Mouse (Mus musculus) ovary, adult 18-20 months (tissue): ENCODE data around the gene Tmem192.

ENCODE experiments used
- DNase-seq: peaks from one replicate; pipeline ENCODE4 v3.0.0; 2022; ENCODE audit warnings: low spot score, mixed read lengths

Tmem192 gene

DNA sequence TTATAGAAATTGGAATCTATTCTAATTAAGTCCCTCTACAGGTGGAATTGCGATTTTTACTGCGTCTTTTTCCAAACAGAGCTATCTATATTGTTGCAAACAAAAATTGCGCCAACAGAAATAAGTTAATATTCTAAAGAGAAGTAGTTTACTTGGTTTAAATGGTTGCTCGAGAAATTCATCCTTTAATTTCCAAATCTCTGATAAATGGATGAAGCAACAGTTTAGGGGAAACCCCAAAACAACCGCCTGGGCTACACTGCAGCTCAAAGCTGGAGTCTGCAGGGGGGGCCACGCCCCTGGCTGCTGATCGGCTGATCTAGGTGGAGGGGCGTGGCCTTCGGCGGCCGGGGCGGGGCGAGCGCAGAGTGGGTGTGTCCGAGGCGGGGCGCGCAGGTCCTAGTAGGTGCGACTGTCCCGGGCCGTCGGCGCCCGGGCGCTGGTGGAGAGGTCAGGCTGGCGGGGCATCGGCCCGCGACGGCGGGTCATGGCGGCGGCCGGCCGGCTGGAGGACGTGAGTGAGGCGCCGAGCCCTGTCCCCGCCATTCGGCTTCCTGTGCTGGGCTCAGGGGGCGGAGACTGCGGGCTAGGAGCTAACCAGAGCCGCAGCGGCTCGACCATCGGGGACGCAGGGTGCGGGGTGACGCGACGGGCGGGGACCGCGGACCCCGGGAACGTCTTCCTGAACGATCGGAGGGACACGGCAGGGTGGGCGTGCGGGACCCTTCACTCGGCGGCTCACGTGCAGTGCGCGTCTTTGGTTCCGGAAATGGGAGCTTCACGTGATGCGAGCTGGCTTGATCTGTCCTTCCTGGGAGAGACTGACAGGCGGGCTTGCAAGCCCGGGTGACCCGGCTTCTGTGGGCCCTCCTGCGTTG is at the start of gene Tmem192:
Gene Tmem192 (plus strand): TSS at position 366 of the 878 bp plus-strand sequence.
- peak; percentile 90 for DNase-seq

DNA sequence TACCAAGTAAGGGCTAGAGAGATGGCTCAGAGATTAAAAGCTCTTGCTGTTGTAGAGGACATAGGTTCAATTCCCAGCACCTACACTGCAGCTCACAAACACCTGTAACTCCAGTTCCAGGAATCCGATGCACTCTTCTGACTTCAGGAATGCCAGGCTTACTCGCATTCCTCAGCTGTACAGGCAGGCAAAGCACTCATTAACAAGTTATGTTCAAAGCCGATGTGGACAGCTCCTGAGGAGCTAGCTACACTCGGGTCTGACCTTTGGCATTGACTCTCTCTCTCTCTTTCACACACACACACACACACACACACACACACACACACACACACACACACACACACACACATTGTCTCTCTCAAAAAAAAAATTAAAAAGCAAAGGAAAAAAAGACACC is 48.3 kb upstream of the Tmem192 start:
- DNase-seq: no peak

DNA sequence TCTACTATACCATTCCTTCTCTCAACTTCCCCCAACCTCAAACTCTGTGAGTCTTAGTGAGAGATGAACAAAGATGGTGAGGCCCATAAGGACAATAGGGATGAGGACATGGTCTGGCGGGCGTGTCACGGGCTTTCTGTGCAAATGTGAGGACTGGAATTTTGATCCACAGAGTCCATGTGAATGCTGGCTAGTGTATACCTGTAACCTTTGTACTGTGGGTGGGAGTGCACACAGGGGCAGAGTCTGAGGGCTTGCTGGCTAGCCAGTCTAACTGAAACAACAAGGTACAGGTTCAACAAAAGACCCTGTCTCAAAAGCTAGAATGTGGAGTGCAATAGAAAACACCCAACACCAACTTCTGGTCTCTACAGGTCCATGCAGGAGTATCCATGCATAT is 46.3 kb upstream of the Tmem192 start:
- no peak for DNase-seq

DNA sequence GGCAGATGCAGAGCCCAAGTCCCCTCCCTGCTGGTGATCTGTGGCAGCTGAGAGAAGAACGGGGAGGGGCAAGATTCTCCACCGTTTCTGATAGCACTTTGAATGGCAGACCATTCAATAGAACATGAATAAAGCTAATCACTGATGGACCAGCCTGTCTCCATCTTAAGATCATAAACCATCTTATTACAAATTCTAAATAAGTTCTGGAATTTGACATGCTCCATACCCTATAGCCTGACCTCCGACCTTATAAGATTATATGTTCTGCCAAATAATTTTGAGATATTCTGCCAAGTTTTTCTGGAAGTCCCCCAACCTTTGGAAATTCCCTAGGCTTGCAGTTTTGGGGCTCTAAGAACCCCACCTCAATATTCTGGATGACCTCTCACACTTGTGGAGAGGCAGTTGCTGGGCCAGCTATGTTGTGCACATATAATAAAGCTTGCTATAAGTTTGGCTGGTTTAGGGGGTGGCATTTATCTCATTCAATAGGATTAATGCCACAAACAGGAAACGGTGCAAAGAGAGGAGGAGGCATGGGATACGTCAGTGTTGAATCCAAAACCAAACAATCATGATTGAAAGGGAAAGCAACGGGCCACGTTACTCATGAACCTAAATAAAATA is 45.3 kb upstream of the Tmem192 start:
- DNase-seq: no peak

DNA sequence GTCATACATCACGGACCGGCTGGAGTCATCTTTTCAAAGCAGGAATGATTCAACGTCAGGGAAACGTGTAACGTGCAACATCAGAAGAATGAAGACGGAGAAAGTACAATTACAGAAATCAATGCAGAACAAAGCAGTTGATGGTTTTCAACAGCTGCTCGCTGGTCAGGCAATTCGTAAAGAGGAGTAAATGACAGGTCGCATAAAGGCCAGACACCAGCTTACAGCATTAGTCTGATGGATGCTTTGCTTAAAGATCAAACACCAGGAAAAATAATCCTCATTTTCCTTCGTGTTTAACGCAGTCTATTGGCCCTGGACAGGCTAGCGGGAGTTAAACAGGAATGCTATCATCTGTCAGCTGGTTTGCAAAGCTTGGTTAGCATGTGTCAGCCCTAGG is 44.8 kb upstream of the Tmem192 start:
- DNase-seq: no peak

DNA sequence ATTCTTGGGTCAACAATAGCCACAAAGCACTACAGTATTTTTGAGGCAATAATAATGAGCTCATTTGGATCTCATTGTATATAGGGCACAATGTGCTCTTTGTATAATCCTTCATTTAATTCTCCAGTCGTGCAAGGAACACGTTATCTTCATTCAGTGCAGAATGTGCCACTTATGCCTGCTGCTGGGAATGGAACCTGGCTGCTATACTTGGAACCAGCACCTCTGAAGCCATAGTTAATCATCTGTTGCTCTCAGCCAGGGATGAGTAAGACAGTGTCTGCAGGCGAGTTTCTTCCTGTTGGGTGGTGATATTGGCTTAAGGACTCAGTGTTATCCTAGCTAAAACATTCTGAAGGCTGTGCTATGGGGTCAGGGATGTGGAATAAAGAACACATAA is 43.2 kb upstream of the Tmem192 start:
- no peak for DNase-seq

DNA sequence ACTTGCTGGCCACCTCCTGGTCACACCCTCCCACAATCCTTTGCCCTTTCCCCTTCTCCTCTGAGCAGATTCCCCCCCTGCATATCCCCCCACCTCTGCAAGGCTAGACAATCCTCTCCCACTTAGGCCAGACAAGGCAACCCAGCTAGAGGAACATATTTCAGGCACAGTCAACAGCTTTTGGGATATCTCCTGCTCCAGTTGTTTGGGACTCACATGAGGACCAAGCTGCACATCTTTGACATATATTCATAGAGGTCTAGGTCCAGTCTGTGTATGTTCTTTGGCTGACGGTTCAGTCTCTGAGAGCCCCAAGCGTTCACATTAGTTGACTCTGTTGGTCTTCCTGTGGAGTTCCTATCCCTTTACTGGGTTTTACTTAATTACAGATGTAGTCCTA is 37.0 kb upstream of the Tmem192 start:
- DNase-seq: no peak

DNA sequence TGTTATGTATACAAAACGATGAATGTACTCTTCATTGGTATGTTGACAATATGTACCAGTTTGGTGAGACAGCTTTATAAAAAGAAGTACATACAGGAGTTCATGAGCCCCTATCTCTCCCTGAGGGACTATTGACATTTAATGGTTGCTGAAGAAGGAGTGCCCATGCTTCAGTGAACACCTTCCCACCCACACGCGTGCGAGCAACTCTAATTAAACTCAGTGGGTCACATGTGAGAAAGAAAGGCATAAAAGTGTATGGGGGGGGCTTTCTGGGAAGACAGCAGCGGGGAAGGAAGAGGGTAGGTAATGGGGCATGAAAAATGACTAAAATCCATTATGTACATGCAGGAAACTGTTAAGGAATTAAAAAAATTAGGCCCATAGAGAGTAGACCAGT is 30.2 kb upstream of the Tmem192 start:
- no peak for DNase-seq

DNA sequence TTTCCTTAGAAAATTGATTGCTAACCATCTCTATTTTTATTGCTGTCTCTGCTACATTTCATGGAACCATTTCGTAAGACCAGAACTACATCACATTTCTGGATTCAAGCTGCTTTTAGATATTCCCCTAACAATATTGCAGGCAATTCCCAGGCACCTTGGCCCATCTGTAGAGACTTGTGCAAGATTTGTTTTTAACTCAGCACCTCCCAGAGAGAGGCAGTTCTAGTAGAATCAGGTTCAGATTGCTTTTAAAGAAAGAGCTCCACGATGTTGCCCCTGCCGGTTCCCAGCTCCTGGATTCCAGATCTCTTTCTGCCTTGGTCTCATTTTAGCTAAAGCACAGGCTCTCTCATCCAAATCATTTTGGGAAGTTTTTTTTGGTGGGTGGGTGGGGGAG is 23.7 kb upstream of the Tmem192 start:
- DNase-seq: no peak

DNA sequence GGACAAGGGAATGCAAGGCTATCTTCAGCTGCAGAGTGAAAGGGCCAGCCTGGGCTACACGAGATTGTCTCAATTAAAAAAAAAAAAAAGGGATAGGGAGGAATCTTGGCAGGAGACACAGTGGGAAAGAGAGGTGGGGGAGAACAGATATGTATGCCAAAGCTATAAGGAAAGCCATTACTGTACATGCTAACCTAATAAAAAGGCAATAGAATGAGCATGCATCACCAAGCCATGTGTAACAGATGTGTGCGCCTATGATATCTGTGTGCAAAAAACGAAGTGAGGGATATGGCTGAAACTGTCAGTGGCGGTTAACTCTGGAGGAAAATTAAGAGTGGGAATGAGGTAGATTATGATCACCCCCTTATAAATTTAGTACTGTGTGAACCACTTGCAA is 21.2 kb upstream of the Tmem192 start:
- no peak for DNase-seq

DNA sequence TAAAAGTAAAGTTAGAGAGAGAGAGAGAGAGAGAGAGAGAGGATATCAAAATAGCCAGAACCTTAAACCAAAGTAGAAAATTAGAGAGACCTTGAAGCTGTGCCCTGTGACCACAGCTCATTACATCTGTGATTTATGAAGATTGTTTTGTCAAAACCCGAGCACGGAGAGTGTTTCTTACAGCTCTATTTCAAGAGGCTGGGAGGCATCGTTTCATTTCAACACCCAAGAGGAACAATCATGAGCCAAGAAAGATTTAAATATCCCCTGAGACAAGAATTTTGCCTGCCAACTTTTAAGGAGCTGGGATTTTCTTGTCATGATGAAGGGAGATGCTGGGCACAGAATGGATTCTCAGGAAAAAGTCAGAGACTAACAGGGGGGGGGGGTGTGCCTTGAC is 20.6 kb upstream of the Tmem192 start:
- no peak for DNase-seq

DNA sequence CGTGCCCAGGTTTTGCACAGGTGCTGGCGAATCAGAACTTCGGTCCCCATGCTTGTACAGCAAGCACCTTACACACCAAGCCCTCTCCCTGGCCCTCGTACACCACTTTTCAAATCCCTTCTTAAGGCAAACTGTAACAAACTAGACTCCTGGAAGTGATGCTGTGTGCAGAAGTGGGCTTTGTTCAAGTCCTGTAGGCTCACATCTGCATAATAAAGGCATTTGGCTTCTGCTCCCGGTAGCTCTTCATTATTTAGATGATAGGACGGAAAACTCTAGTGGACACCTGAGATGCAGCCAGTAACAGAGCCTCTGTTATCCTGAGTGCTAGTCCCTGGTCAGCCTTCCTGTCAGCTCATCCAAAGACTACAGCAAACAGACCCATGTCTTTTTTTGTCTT is 18.0 kb upstream of the Tmem192 start:
- no peak for DNase-seq

DNA sequence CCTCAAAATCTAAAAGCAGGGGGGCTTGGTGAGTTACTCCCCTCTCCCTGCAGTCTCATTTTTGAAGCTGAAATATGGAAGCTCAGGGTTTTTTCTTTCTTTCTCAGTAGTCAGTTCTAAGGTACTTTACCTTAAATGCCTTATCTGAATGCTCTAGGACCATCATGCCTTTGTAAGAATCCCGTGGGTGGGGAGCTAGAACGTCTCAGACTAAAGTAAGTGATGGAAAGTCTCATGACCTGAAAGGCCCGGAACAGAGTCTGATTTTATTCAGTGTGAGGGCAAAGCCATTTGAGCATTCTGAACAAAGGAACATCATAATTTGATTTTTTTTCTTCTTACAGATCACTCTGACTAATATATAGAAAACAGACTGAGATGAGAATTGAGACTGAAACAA is 12.0 kb upstream of the Tmem192 start:
- DNase-seq: no peak

DNA sequence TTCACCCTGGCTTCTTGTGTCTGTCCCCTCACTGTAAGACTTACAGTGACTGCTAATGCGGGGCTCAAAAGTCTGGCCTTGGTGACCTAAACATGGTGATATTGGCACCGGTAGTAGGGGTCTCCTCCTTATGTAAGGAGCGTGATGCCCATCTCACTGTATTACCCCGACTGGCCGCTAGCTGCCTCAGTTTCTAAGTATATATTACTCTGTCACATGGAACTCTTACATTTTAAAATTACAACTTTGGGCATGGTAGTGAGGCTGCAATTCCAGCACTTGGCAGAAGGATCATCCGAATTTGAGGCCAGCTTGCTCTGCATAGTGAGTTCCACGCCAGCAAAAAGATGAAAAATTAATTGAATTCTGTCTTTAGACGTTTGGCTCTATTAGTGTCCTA is 6.0 kb upstream of the Tmem192 start:
- DNase-seq: no peak

DNA sequence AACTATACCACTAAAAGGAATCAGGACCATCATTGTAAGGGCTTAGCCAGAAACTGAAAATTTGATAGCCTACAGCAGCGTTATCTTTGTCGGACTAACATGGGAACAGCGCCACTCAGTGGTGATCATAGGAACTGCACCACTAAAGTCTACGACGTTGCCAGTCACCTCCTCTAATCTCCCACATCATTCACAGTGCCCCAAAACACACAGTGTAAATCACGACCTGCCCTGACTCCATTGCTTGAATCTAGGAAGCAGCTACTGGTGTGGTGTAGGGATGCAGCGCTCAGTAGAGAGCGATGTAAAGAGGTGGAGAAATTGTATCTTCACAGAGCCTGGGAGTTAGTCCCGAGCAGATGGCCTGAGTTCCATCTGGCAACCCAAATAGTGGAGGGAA is 5.5 kb upstream of the Tmem192 start:
- DNase-seq: peak; percentile 37

DNA sequence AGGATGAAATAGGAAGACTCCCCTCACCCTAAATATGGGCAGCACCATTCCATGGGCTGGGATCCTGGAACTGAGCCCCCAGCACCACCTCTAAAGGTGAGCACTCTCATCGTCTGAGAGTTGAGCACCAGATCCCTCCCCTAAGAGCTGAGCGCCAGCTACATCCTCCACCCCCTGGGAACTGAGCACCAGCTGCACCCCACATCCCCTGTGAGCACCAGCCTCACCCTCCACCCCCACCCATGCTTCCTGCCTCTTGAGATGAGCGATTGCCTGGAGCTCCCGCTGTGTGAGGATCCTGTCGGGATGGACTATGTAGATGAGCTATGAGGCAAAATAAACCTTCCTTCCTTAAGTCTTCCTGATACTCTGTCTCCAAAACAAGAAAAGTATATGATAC is 4.0 kb upstream of the Tmem192 start:
- no peak for DNase-seq

DNA sequence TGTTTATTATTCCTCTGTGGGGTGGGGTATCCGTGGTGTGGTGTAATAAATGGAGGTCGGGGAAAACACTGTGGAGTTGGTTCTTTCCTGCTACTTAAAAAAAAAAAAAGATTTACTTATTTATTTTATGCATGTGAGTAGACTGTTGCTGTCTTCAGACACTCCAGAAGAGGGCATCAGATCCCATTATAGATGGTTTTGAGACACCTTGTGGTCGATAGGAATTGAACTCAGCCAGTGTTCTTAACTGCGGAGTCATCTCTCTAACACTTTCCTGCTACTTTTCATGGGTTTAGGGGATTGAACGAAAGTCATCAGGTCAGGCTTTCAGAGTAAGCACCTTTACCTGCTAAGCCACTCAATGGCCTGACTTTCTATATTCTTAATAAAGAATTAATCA is 2.2 kb upstream of the Tmem192 start:
- DNase-seq: no peak

DNA sequence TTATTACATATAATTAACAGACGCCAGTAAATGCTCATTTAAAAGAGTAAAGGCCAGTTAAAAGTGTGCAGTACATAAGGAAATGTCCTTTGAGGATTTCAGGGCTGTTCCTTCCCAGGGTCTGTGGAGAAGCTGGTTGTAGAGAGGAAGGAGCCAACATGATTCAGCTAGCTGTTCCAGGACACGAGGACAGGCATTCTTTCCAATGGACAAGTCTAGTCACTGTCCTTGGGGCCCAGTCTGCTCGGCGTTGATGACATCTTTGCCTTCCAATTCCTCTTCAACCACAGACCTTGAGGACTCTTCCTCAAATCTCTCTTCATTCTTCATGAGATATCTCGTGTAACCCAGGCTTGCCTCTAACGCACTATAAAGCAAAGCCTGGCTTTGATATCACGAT is 1.4 kb upstream of the Tmem192 start:
- peak; percentile 27 for DNase-seq

DNA sequence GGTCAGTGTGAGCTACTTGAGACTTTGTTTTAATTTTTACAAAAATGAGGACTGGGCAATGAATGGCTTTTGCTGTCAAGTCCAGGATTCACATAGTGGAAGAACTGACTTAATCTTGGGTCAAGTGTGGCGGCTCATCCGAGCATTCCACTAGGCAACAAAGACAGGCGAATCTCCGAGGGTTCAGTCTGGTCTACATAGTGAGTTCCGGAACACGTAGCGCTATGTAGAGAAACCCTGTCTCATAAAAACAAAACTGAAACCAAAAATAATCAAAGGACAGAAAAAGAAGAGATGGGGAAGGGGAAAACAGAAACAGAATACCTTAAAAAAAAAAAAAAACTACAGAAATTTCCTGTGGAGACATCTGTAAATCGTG is 555 bp upstream of the Tmem192 start:
- no peak for DNase-seq

DNA sequence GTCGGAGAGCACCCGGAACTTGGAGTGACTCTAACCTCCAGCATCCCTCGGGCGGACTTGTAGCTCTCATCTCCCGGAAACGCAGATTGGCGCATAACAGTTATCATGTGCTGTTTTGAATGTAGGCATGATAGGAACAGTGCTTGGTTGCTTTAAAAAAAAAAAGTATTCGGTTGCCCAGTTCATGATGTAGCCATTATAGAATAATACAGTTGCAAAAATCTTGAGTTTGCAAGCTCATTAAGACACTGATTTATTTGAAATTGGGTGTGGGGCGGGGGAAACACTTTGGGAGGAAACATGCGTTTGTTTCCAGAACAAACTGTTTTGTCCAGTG is 681 bp downstream of the Tmem192 start:
- DNase-seq: no peak

DNA sequence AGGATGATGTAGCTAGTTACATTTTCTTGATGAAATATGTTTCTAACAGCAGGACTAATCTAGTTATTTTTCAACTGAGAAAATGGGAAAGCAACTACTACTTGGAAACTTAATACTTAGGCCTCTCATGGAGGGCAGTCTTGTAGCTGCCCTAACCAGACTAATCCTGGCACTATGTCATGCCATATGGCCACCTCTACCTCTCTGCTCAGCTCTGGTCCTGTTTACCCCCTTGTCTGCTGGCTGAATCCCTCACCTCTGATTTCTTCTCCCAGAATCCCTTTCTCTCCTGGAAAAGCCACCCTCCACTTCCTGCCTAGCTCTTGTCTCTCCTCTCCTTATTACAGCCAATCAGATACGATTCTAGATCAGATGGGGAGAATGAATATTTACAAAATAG is 1.4 kb downstream of the Tmem192 start:
- no peak for DNase-seq

DNA sequence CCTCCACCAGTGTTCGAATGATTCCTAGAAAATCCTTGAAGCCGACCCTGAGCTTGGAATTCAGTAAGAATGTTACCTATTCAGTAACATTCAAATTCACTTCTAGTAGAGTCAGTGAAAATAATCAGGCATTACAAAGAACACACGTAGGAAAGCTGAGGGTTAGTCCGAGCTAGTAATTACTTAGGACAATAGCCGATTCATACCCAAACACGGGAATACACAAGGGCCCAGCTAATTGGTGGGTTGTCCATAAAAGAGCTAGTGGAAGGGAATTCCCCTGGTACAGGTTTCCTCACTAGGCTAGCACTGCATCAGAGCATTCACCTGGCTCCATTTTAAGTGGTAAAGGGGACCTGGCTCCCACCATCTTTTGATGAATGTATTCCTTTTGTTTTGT is 5.1 kb downstream of the Tmem192 start:
- DNase-seq: no peak

DNA sequence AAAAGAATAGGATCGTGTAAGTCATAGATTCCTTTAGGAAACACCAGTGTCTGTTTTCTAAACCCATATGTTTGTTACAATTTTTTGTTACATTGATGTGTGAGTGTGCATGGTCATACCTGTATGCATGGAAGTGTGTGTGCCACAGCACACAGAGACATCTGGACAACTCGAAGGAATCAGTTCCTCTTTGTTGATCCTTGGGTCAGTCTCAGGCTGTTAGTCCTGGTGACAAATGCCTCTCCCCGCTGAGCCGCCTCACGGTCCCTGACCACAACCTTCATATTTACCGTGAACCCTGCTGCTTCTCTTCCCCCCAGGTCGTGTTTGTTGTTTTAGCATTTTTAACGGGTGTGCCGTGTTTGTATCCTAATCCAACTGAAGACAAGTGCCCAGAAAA is 12.0 kb downstream of the Tmem192 start:
- DNase-seq: no peak

DNA sequence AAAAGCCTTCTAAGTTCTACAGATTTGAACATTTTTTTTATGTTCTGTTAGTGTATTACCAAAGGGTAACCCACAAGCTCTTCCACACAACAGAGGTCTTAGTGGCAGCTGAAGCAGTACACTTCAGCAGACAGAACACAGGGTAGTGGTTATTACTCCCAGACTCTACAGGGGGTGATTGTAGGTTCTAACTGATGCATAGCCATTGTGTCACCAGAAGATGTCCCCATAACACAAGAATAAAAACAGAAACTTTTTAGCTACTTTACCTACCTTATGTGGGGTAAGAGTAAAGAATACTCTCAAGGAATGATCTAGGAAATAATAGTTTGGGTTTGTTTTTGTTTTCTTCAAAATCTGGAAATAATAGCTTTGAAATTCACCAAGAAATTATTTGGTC is 15.9 kb downstream of the Tmem192 start:
- no peak for DNase-seq
